Mouse (Mus musculus): Measurements from ENCODE around the gene Mrps6. TPM values are rescaled to one million over a fixed set of nuclear protein-coding genes. Genes with fewer than 3 reads are reported as not detected.
"Not testable (repeated sequence)": the region's sequence is repeated elsewhere in the genome, so short reads cannot be mapped to it uniquely, and the experiment has no call there.

Mrps6 gene
- polyA plus RNA-seq, 1 experiment from 2014 or later, result 139 TPM

GRCm38 (mm10) chr16:92089225-92089624 lies 31.2 kb downstream of the Mrps6 start:
- WGBS, result 48% methylated on average over 3 of the region's 3 CpGs
- no peaks in the 10 kb centered on the region for H3K27me3 ChIP-seq (ENCODE audit: control insufficient read depth, insufficient read depth, low read length)

DNA sequence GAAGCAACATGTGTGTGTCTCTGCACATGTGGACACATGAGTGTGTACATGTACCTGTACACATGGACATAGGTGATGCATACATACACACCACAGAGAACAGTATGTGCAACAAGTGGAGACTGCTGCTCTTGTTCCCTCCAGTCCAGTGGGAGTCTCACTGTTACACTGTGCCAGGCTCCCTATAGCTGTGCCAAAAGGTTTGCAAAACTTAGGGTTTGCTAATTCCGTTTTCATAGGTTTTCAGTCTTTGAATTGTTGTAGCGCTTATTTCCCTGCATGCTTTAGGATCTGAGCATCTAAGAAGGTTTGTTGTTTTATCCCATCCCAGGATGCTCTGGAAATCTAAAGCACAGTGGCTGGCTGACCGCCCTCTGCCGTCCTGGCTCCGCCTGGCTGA lies 33.8 kb downstream of the Mrps6 start:
- Histone ChIP-seq H3K27me3 (ENCODE audit: control insufficient read depth, insufficient read depth, low read length) (no peaks in the 10 kb centered on the region), H3K36me3 (ENCODE audit: control insufficient read depth, insufficient read depth, low read length) (no peaks in the 10 kb centered on the region), H3K4me1 (replicated peaks; ENCODE audit: control insufficient read depth, insufficient read depth, low read length) (no peaks in the 10 kb centered on the region), H3K9me3 (ENCODE audit: control insufficient read depth, low read length) (no peaks in the 10 kb centered on the region), H3K4me2 (replicated peaks; ENCODE audit: low read depth, low read length) (no peak overlapping the region), H3K9ac (ENCODE audit: low read depth, low read length) (no peak overlapping the region), H3K4me3 (ENCODE audit: low read depth, low read length) (no peak overlapping the region), H3K27ac (ENCODE audit: low read depth, low read length) (no peak overlapping the region)
- WGBS, result 71% methylated on average over 5 of the region's 5 CpGs
- no peak for ATAC-seq (ENCODE audit: low FRiP score)
- DNase-seq (ENCODE audit: low spot score), result no peak

More at GRCm38 (mm10) chr16:92089225-92089624, 31.2 kb downstream of the Mrps6 start:
- H3K9ac ChIP-seq (ENCODE audit: low read depth, low read length), result no peak overlapping the region
- no peak for ATAC-seq (ENCODE audit: low FRiP score)
- no peak overlapping the region for H3K27ac ChIP-seq (ENCODE audit: low read depth, low read length)
- H3K4me3 ChIP-seq (ENCODE audit: low read depth, low read length), result no peak overlapping the region
- no peak overlapping the region for H3K4me2 ChIP-seq (replicated peaks; ENCODE audit: low read depth, low read length)
- H3K9me3 ChIP-seq (ENCODE audit: control insufficient read depth, low read length), result no peaks in the 10 kb centered on the region
- no peaks in the 10 kb centered on the region for H3K36me3 ChIP-seq (ENCODE audit: control insufficient read depth, insufficient read depth, low read length)
- no peaks in the 10 kb centered on the region for H3K4me1 ChIP-seq (replicated peaks; ENCODE audit: control insufficient read depth, insufficient read depth, low read length)
- no peak for DNase-seq (ENCODE audit: low spot score)

GRCm38 (mm10) chr16:92098351-92099051 lies 40.4 kb downstream of the Mrps6 start:
- no peaks in the 10 kb centered on the region for H3K27me3 ChIP-seq (ENCODE audit: control insufficient read depth, insufficient read depth, low read length)
- H3K27ac ChIP-seq (ENCODE audit: low read depth, low read length), result no peak overlapping the region
- H3K4me3 ChIP-seq (ENCODE audit: low read depth, low read length), result no peak overlapping the region
- no peak overlapping the region for H3K9ac ChIP-seq (ENCODE audit: low read depth, low read length)
- no peaks in the 10 kb centered on the region for H3K4me1 ChIP-seq (replicated peaks; ENCODE audit: control insufficient read depth, insufficient read depth, low read length)
- ATAC-seq (ENCODE audit: low FRiP score) (no peak), DNase-seq (ENCODE audit: low spot score) (no peak)
- 87% methylated on average over 10 of the region's 10 CpGs for WGBS
- H3K4me2 ChIP-seq (replicated peaks; ENCODE audit: low read depth, low read length), result no peak overlapping the region
- no peaks in the 10 kb centered on the region for H3K36me3 ChIP-seq (ENCODE audit: control insufficient read depth, insufficient read depth, low read length)
- no peaks in the 10 kb centered on the region for H3K9me3 ChIP-seq (ENCODE audit: control insufficient read depth, low read length)

DNA sequence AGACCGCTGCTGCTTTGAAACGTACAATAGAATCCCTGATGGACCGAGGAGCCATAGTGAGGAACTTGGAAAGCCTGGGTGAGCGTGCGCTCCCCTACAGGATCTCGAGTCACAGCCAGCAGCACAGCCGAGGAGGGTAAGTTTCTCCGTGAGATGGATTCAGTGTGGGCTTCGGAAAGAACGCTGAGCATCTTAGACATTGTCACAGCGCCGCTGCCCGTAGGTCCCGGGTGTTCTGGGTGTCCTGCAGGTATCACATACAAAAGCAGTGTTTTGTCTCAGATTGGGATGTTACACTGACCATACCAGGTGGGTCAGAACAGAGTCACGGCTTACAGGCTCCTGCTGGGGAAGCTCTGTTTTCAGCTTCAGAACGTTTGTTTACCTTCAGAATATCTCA lies 41.5 kb downstream of the Mrps6 start:
- Histone ChIP-seq H3K27ac (ENCODE audit: low read depth, low read length) (no peak overlapping the region), H3K9me3 (ENCODE audit: control insufficient read depth, low read length) (no peaks in the 10 kb centered on the region), H3K36me3 (ENCODE audit: control insufficient read depth, insufficient read depth, low read length) (no peaks in the 10 kb centered on the region), H3K4me3 (ENCODE audit: low read depth, low read length) (no peak overlapping the region), H3K4me1 (replicated peaks; ENCODE audit: control insufficient read depth, insufficient read depth, low read length) (no peaks in the 10 kb centered on the region; the same call in none of the 2 replicates), H3K27me3 (ENCODE audit: control insufficient read depth, insufficient read depth, low read length) (no peaks in the 10 kb centered on the region), H3K4me2 (replicated peaks; ENCODE audit: low read depth, low read length) (no peak overlapping the region), H3K9ac (ENCODE audit: low read depth, low read length) (no peak overlapping the region)
- ATAC-seq (ENCODE audit: low FRiP score), result no peak
- 87% methylated on average over 16 of the region's 16 CpGs for WGBS
- DNase-seq (ENCODE audit: low spot score), result no peak

- DNase-seq (ENCODE audit: low spot score), result no peak
- Histone ChIP-seq H3K9ac (ENCODE audit: low read depth, low read length) (no peak overlapping the region), H3K4me2 (replicated peaks; ENCODE audit: low read depth, low read length) (no peak overlapping the region)
Observed at GRCm38 (mm10) chr16:92100111-92100510, 42.0 kb downstream of the Mrps6 start.

DNA sequence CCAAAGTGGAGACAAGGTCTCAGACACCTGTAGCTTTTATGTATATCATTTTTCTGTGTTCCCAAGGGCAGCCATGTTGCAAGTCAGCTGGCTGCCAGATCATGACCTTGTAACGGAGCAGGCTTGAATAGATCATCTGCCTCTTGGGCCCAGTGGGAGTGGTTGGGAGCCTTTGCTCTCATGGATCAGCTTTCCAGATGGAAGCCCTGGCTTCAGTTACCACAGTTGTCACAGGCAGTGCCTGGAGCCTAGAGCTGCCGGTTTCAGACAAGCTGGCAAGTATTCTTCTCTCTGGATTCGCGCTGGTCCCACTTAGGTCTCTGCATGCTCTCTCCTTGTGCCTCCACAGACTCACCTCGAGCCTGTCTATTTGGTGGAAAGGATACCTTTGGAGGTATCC lies 44.0 kb downstream of the Mrps6 start:
- Histone ChIP-seq H3K4me3 (ENCODE audit: low read depth, low read length) (no peak overlapping the region), H3K27me3 (ENCODE audit: control insufficient read depth, insufficient read depth, low read length) (no peaks in the 10 kb centered on the region), H3K27ac (ENCODE audit: low read depth, low read length) (no peak overlapping the region), H3K4me2 (replicated peaks; ENCODE audit: low read depth, low read length) (no peak overlapping the region), H3K9ac (ENCODE audit: low read depth, low read length) (no peak overlapping the region), H3K4me1 (replicated peaks; ENCODE audit: control insufficient read depth, insufficient read depth, low read length) (no peaks in the 10 kb centered on the region; the same call in none of the 2 replicates), H3K9me3 (ENCODE audit: control insufficient read depth, low read length) (no peaks in the 10 kb centered on the region), H3K36me3 (ENCODE audit: control insufficient read depth, insufficient read depth, low read length) (no peaks in the 10 kb centered on the region)
- no peak for ATAC-seq (ENCODE audit: low FRiP score)
- 79% methylated on average over 5 of the region's 5 CpGs for WGBS
- DNase-seq (ENCODE audit: low spot score), result no peak

More at GRCm38 (mm10) chr16:92100111-92100510, 42.0 kb downstream of the Mrps6 start:
- no peak for ATAC-seq (ENCODE audit: low FRiP score)
- WGBS, result 73% methylated on average over 4 of the region's 4 CpGs
- Histone ChIP-seq H3K4me3 (ENCODE audit: low read depth, low read length) (no peak overlapping the region), H3K9me3 (ENCODE audit: control insufficient read depth, low read length) (no peaks in the 10 kb centered on the region), H3K27me3 (ENCODE audit: control insufficient read depth, insufficient read depth, low read length) (no peaks in the 10 kb centered on the region), H3K4me1 (replicated peaks; ENCODE audit: control insufficient read depth, insufficient read depth, low read length) (no peaks in the 10 kb centered on the region; the same call in none of the 2 replicates), H3K36me3 (ENCODE audit: control insufficient read depth, insufficient read depth, low read length) (no peaks in the 10 kb centered on the region), H3K27ac (ENCODE audit: low read depth, low read length) (no peak overlapping the region)

DNA sequence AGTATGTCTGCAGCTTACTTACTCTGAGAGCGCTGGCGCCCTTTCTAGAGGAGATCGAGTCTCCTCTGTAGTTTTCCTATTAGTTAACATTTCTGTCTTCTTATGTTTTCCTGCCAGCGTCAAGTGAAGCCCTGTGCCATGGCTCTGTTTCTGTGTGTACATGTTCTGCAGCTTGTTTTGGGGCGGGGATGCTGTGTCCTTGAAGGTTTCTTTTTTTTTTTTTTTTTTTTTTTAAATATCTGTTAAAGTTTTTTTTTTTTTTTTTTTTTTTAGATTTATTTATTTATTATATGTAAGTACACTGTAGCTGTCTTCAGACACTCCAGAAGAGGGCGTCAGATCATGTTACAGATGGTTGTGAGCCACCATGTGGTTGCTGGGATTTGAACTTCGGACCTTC lies 44.9 kb downstream of the Mrps6 start:
- not testable (repeated sequence) for H3K9me3 ChIP-seq (ENCODE audit: control insufficient read depth, low read length); H3K27me3 ChIP-seq (ENCODE audit: control insufficient read depth, insufficient read depth, low read length); ATAC-seq (ENCODE audit: low FRiP score); H3K27ac ChIP-seq (ENCODE audit: low read depth, low read length); H3K4me2 ChIP-seq (replicated peaks; ENCODE audit: low read depth, low read length); DNase-seq (ENCODE audit: low spot score); H3K36me3 ChIP-seq (ENCODE audit: control insufficient read depth, insufficient read depth, low read length); H3K4me1 ChIP-seq (replicated peaks; ENCODE audit: control insufficient read depth, insufficient read depth, low read length); H3K4me3 ChIP-seq (ENCODE audit: low read depth, low read length); H3K9ac ChIP-seq (ENCODE audit: low read depth, low read length)
- 93% methylated on average over 6 of the region's 7 CpGs for WGBS

- no peaks in the 10 kb centered on the region for H3K9me3 ChIP-seq (ENCODE audit: control insufficient read depth, low read length)
- H3K27ac ChIP-seq (ENCODE audit: low read depth, low read length), result peak overlapping the region; percentile 47
- H3K4me3 ChIP-seq (ENCODE audit: low read depth, low read length), result no peak overlapping the region
- H3K27me3 ChIP-seq (ENCODE audit: control insufficient read depth, insufficient read depth, low read length), result no peaks in the 10 kb centered on the region
- no peak overlapping the region for H3K4me2 ChIP-seq (replicated peaks; ENCODE audit: low read depth, low read length)
- 28% methylated on average over 9 of the region's 9 CpGs for WGBS
- H3K36me3 ChIP-seq (ENCODE audit: control insufficient read depth, insufficient read depth, low read length), result no peaks in the 10 kb centered on the region
- DNase-seq (ENCODE audit: low spot score), result peak; percentile 40
- ATAC-seq (ENCODE audit: low FRiP score), result peak; percentile 59
- H3K9ac ChIP-seq (ENCODE audit: low read depth, low read length), result no peak overlapping the region
- H3K4me1 ChIP-seq (replicated peaks; ENCODE audit: control insufficient read depth, insufficient read depth, low read length), result no peaks in the 10 kb centered on the region; the same call in none of the 2 replicates
Observed at GRCm38 (mm10) chr16:92103572-92104331, 45.7 kb downstream of the Mrps6 start.

DNA sequence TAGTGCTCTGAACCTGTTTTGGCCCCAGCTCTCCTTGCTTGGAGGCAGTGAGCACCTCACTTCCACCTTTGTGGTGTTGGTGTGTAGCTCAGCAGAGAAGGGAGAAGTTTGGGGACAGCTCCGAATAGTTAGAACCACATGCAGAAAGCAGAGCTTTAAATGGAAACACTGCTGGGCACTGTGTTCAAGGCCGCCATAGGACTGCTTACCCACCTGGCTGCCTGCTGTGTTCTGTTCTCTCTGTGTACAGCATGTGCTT lies 46.2 kb downstream of the Mrps6 start:
- WGBS, result 77% methylated on average over 2 of the region's 2 CpGs
- H3K27ac ChIP-seq (ENCODE audit: low read depth, low read length), result peak overlapping the region; percentile 47; the same call in 1 of the 2 replicates
- no peaks in the 10 kb centered on the region; the same call in none of the 2 replicates for H3K4me1 ChIP-seq (replicated peaks; ENCODE audit: control insufficient read depth, insufficient read depth, low read length)

More for the DNA sequence above, 46.2 kb downstream of the Mrps6 start:
- Histone ChIP-seq H3K36me3 (ENCODE audit: control insufficient read depth, insufficient read depth, low read length) (no peaks in the 10 kb centered on the region), H3K4me3 (ENCODE audit: low read depth, low read length) (no peak overlapping the region), H3K9ac (ENCODE audit: low read depth, low read length) (no peak overlapping the region), H3K9me3 (ENCODE audit: control insufficient read depth, low read length) (no peaks in the 10 kb centered on the region), H3K4me2 (replicated peaks; ENCODE audit: low read depth, low read length) (no peak overlapping the region), H3K27me3 (ENCODE audit: control insufficient read depth, insufficient read depth, low read length) (no peaks in the 10 kb centered on the region)
- no peak for DNase-seq (ENCODE audit: low spot score)
- ATAC-seq (ENCODE audit: low FRiP score), result no peak

All from hindbrain, embryonic 11.5 days (tissue).